Mouse (Mus musculus): ENCODE results near the gene 4930404N11Rik. TPM values are rescaled to one million over a fixed set of nuclear protein-coding genes. Genes with fewer than 3 reads are reported as not detected.

The 4930404N11Rik gene
- total RNA-seq, 2 experiments from 2014 or later: 0.48 to 0.49 TPM

Small RNAs within 50 kb of the gene (microRNA-seq; reads per million reads assigned to microRNA genes)
- 0 to 0.79 reads per million in 2 experiments for gene Mir6913 (ENCODE audit: borderline replicate concordance in 2 of 2)

Other genes starting within 250 kb of the 4930404N11Rik start
- 10 to 100 TPM; 21.4 to 22.3 TPM for gene Zbtb7a, start 230.6 kb downstream of the 4930404N11Rik start, total RNA-seq (2021)
- gene Pias4, start 197.9 kb downstream of the 4930404N11Rik start, total RNA-seq (2021): 10 to 100 TPM; 11.7 to 14.2 TPM
- gene Eef2, start 189.2 kb downstream of the 4930404N11Rik start, total RNA-seq (2021): 100 to 1,000 TPM; 838 to 862 TPM
- 10 to 100 TPM; 22.3 to 22.4 TPM for gene Dapk3, start 182.8 kb downstream of the 4930404N11Rik start, total RNA-seq (2021)
- gene 4930442H23Rik, start 182.0 kb downstream of the 4930404N11Rik start, total RNA-seq (2021): not detected
- 10 to 100 TPM; 41.1 to 57.7 TPM for gene Nmrk2, start 163.8 kb downstream of the 4930404N11Rik start, total RNA-seq (2021)
- not detected for gene Atcay, start 135.0 kb downstream of the 4930404N11Rik start, total RNA-seq (2021)
- gene Zfr2, start 132.7 kb downstream of the 4930404N11Rik start, total RNA-seq (2021): 1 to 10 TPM; 1.9 to 3.0 TPM
- under 1 TPM; 0.13 to 0.23 TPM for gene Matk, start 112.9 kb downstream of the 4930404N11Rik start, total RNA-seq (2021)
- 10 to 100 TPM; 87.0 to 90.0 TPM for gene Mrpl54, start 98.9 kb downstream of the 4930404N11Rik start, total RNA-seq (2021)
- 100 to 1,000 TPM; 102 to 106 TPM for gene Apba3, start 98.9 kb downstream of the 4930404N11Rik start, total RNA-seq (2021)
- not detected for gene Tjp3, start 74.2 kb downstream of the 4930404N11Rik start, total RNA-seq (2021)
- gene Pip5k1c, start 72.9 kb downstream of the 4930404N11Rik start, total RNA-seq (2021): 10 to 100 TPM; 20.3 to 20.6 TPM
- 1 to 10 TPM; 7.9 to 8.3 TPM for gene Cactin, start 44.7 kb downstream of the 4930404N11Rik start, total RNA-seq (2021)
- under 1 TPM; 0.83 to 1.00 TPM for gene Tbxa2r, start 37.1 kb downstream of the 4930404N11Rik start, total RNA-seq (2021)
- gene Gipc3, start 22.6 kb downstream of the 4930404N11Rik start, total RNA-seq (2021): 1 to 10 TPM; 1.0 to 1.3 TPM
- 10 to 100 TPM; 22.9 to 29.6 TPM for gene Hmg20b, start 15.3 kb downstream of the 4930404N11Rik start, total RNA-seq (2021)
- gene Mfsd12, start 8.3 kb downstream of the 4930404N11Rik start, total RNA-seq (2021): 1 to 10 TPM; 2.3 to 2.9 TPM
- 10 to 100 TPM; 13.5 to 14.0 TPM for gene Fzr1, start 12.7 kb upstream of the 4930404N11Rik start, total RNA-seq (2021)
- gene Dohh, start 18.6 kb upstream of the 4930404N11Rik start, total RNA-seq (2021): 10 to 100 TPM; 41.1 to 41.2 TPM
- 1 to 10 TPM in 1 of 2 experiments, under 1 TPM in 1; 0.78 to 1.0 TPM for gene Gm48551, start 18.6 kb upstream of the 4930404N11Rik start, total RNA-seq (2021)
- under 1 TPM in 1 of 2 experiments, not detected in 1; 0.59 TPM for gene Gm48552, start 23.2 kb upstream of the 4930404N11Rik start, total RNA-seq (2021)
- under 1 TPM in 1 of 2 experiments, not detected in 1; 0.67 TPM for gene Smim24, start 27.2 kb upstream of the 4930404N11Rik start, total RNA-seq (2021)
- gene Nfic, start 89.8 kb upstream of the 4930404N11Rik start, total RNA-seq (2021): 100 to 1,000 TPM; 215 to 268 TPM
- under 1 TPM in 1 of 2 experiments, not detected in 1; 0.24 TPM for gene Celf5, start 116.9 kb upstream of the 4930404N11Rik start, total RNA-seq (2021)
- gene Ncln, start 130.6 kb upstream of the 4930404N11Rik start, total RNA-seq (2021): 10 to 100 TPM; 34.2 to 47.8 TPM
- under 1 TPM; 0.99 to 1.00 TPM for gene S1pr4, start 134.3 kb upstream of the 4930404N11Rik start, total RNA-seq (2021)
- gene Gna15, start 158.4 kb upstream of the 4930404N11Rik start, total RNA-seq (2021): under 1 TPM; 0.36 to 0.62 TPM
- gene Gna11, start 179.4 kb upstream of the 4930404N11Rik start, total RNA-seq (2021): 10 to 100 TPM; 24.8 to 25.9 TPM
- 100 to 1,000 TPM; 845 to 891 TPM for gene Aes, start 193.7 kb upstream of the 4930404N11Rik start, total RNA-seq (2021)
- 1 to 10 TPM; 5.3 to 6.2 TPM for gene Tle2, start 208.7 kb upstream of the 4930404N11Rik start, total RNA-seq (2021)
- gene Tle6, start 235.3 kb upstream of the 4930404N11Rik start, total RNA-seq (2021): 1 to 10 TPM; 3.9 to 6.8 TPM
- gene BC025920, start 240.5 kb upstream of the 4930404N11Rik start, total RNA-seq (2021): 1 to 10 TPM; 1.8 to 2.5 TPM

All from gastrocnemius, postnatal 25 days (tissue).